Mouse (Mus musculus): Measurements from ENCODE around the gene Fdx1.

The Fdx1 gene

GRCm38 (mm10) chr9:51961190-51961909 lies 2.0 kb downstream of the Fdx1 start:
- peak in 1 of 2 experiments; percentile 13 for DNase-seq

GRCm38 (mm10) chr9:51960331-51960730 lies 3.0 kb downstream of the Fdx1 start:
- DNase-seq, result no peak

DNA sequence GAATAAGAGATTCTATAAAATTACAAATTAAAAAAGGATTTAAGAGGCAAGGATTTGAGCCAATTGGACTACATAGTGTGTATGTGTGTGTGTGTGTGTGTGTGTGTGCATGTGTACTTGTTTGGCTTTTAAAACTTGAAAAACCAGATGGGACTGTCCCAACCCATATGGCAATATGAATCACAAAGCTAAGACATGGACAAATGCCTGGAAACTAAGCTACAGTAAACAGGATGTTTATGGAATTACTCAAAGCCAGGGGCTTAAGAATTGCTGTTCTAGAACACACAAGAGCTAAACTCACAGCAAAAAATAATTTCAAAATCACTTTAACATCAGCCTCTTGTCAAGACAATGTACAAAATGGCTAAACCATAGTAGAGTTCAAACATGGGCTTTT lies 4.4 kb downstream of the Fdx1 start:
- no peak for DNase-seq

GRCm38 (mm10) chr9:51957025-51957424 lies 6.3 kb downstream of the Fdx1 start:
- no peak for DNase-seq

DNA sequence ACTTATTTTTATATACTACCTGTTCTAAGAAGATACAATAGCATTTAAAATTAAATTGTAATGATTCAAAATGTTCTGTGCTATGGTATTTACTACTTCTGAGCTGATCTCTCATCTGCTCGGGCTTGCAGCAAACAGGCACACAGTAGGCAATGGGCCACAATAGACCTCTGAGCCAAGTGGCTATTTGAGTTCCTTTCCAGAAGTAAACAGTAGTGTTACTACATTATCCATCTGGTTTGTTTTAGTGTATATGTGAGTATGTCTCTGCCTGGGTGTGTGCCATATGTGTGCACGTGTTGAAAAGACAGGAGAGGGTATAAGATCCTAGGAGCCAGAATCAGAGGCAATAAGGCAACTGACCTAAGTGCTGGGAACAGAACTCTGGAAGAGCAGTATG lies 6.9 kb downstream of the Fdx1 start:
- DNase-seq, result no peak

- no peak for DNase-seq
Observed at GRCm38 (mm10) chr9:51951337-51951736, 12.0 kb downstream of the Fdx1 start.

DNA sequence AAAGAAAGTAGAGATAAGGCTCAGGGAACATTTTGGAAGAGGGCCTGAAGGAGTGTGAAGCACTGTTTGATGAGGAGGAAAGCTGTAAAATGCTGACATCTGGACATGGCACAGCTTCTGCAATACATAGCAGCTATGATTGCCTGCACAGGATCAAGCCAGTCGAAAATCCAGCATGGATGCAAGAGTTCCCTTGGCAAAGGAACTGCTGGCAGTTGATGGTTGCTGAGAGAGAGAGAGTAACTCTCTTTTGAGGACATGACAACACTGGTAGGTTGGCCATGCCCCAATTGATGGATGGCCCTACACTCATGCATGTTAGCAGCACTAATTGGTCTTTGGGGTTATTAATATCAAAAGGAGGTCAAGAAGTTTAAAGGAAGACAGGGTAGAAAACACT lies 12.7 kb downstream of the Fdx1 start:
- DNase-seq, result no peak

GRCm38 (mm10) chr9:51950225-51950624 lies 13.1 kb downstream of the Fdx1 start:
- no peak for DNase-seq

GRCm38 (mm10) chr9:51943934-51944333 lies 19.4 kb downstream of the Fdx1 start:
- no peak for DNase-seq

DNA sequence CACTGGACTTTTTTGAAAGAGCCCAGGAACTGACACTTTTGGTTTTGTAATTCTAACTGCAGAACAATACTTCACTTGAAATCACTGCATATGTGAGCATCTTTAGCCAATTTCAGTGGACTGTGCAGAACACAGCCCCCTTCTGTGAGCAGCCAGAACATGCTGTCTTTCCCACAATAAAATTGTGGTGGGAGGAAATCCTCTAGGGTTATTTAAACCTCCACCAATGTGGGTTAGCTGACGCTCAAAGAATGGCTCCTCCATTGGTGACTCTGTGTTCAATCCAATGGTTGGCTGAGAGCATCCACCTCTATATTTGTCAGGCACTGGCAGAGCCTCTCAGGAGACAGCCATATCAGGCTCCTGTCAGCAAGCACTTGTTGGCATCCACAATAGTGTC lies 28.7 kb downstream of the Fdx1 start:
- no peak for DNase-seq

- no peak for DNase-seq
Observed at GRCm38 (mm10) chr9:51931997-51932396, 31.4 kb downstream of the Fdx1 start.

- no peak for DNase-seq
Observed at GRCm38 (mm10) chr9:51931054-51931690, 32.2 kb downstream of the Fdx1 start.

- no peak for DNase-seq
Observed at GRCm38 (mm10) chr9:51929972-51930371, 33.4 kb downstream of the Fdx1 start.

DNA sequence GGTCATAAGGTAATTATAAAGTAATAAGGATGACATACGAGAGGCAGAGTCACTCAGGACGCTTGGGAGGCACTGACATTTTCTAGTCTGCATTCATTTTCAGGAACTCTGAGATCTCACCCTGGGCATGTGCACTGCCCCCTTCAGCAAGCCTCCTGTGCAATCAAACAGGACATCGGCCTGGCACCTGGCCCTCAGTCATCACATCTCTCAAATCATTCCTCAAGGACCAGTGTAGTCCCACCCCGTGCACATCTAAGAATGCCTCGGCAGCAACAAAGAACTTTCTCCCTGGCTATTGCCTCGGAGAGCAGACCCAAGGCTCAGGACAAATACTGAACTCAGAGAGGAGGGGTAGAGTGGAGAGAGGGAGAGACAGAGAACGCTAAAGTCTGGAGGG lies 34.7 kb downstream of the Fdx1 start:
- no peak for DNase-seq

DNA sequence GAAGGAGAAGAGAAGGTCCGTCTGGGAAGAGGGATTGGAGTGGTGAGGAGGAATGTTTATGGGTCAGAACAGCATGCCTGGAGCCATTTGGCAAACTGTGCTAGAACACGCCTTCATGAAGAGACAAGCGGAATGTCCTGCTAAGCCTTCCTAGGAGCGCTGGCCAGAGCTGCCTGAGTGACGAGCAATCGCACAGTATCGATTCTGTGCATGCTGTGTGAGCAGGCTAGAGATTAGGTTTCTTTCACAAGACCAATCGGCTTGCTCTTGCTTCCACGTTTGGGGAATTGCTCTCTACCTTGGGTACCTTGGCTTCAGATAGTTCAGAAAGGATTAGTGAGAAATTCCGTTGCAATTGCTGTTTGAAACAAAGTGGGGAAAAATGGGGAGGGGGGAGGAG lies 35.2 kb downstream of the Fdx1 start:
- no peak for DNase-seq

DNA sequence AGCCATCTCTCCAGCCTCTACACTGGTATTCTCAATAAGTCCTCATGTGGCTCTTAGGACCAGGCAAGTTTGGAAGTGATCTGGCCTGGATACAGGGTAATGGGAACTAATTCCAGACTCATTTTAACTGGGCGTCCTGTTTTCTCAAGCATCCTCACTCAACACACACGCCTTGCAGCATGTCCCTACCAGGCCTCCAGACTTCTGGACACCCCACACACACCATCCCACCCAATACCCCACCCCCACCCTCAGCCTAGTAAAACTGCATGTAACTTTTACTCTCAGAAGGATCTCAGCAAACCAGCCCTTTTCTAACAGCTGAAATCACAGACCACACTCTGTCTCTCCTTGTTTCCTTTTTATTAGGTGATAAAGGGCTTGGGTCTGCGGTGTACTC lies 35.7 kb downstream of the Fdx1 start:
- DNase-seq, result no peak

DNA sequence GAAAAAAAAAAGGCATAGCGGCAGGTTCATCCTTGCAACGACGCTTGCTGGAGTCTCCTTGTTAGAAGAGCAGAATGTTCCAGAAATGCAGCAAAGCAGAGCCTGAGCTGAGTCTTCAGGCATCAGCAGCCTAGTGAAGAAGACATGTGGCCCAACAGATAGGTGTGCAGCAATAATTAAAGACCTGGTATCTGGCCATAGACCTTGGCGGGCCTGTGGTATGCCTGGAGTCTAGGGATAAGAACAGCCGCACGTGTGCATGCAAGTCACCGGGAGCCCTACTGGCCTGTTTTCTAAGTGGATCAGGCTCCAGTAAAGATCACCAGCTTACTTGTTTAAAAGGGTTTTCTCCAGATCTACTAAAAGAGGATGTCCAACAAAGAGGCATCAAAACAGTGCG lies 36.7 kb downstream of the Fdx1 start:
- DNase-seq, result no peak

GRCm38 (mm10) chr9:51924551-51925081 lies 38.7 kb downstream of the Fdx1 start:
- DNase-seq, result no peak

DNA sequence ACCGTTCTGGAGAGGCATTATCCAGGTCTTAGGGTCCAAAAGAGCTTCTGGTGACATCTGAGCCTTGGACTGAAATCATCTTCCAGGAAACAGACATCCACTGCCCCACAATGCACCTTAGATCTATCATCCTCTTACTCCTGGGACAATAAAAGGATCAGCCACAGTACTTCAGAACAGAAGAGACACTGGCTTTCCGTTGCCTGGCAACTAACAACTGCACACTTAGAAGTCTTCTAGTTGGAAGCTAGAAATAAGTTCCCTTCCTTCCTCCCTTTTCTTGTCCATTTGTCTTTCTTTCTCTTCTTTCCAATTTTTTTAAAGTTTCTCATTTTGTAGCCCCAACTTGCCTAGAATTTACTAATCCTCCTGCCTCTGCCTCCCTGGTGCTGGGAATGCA lies 40.6 kb downstream of the Fdx1 start:
- no peak for DNase-seq

DNA sequence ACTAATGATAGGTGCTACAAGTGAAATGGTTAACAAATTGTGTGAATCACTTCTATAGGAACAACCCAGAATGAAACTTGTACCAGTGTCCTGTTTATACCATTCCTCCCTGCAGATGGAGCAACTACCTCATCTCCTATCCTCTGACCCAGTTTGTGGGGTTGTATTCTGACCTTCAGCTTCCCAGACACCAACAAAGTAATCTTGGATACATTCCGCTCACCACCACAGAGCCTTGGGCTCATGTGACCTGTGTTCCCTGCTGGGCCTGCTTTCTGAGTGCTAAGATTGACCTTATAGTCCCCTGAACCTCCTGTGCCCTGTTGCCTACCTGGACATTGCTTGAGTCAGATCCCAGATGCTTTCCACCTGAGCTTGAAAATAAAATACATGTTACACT lies 47.8 kb downstream of the Fdx1 start:
- no peak for DNase-seq

DNA sequence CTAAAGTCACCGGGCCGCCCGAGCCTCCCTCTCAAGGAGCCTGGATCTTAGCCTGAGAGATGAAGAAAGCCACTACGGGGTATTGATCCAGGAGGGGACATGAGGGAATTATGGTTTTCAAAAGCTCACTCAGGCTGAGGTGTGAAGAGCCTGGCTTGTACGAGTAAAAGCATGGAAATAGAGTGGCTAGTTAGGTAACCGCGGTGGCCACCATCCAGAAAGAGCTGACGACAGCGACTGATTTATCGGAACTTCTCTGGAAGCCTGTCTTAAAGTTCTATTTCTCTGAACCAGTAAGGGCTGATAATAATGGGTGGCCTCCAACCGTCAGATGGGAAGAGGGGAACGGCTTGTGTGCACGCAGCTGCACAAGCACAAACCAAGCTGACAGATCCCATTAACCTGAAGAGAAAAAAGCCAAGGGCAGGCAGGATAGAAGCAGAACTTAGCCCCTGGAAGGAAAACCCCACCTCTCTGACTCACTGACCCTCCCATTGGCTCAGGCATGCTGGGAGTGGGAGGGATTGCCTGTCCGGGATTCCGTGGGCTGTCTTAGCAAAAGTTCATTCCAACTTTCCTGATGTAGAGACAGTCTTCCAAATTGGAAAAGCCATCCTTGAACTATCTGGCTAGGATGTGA lies 48.8 kb downstream of the Fdx1 start:
- DNase-seq, result no peak

GRCm38 (mm10) chr9:51908838-51909237 lies 54.5 kb downstream of the Fdx1 start:
- DNase-seq, result peak; percentile 76 to 77

DNA sequence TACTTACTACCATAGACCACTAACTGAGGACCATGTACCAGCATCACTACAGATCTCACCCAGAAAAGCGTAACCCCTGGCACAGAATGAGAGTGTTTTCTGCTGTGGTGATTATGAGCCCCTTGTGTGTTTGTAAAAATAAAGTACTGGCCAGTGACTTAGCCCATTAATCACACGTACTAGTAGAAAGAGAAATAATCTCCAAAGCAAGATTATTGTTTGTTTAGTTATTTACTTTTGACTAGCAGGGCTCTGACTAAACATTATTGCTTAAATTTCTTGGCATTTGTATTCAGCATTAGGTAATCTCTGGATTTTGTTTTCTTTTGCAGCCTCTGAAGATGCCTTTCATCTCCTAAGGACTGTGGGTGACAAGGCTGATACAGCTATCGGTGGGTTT lies 55.1 kb downstream of the Fdx1 start:
- no peak for DNase-seq

GRCm38 (mm10) chr9:51906938-51907337 lies 56.4 kb downstream of the Fdx1 start:
- DNase-seq, result no peak
